Mouse (Mus musculus) c-Kit-negative CD71-positive TER-119-positive erythroid progenitor cells, embryonic 14.5 days (primary cell): ENCODE data around the gene Olfr479.
"Not testable (repeated sequence)": the region's sequence is repeated elsewhere in the genome, so short reads cannot be mapped to it uniquely, and the experiment has no call there.

Experiments
- DNase-seq: peaks from one replicate; pipeline ENCODE4 v3.0.0-alpha.2; 2013; ENCODE audit warnings: low read depth, low spot score

Olfr479 gene

GRCm38 (mm10) chr7:108050393-108050792 lies at the start of gene Olfr479:
Gene Olfr479 (plus strand): TSS chr7:108050693.
- DNase-seq: no peak

GRCm38 (mm10) chr7:108014256-108014655 lies 36.2 kb upstream of the Olfr479 start:
- DNase-seq: not testable (repeated sequence)

- DNase-seq: no peak
Measured at GRCm38 (mm10) chr7:108033889-108034288, 16.6 kb upstream of the Olfr479 start, which contains the start of gene Olfr478. Gene Olfr478 (minus strand): TSS chr7:108033989.

- no peak for DNase-seq
Measured at GRCm38 (mm10) chr7:108067246-108067645, 16.8 kb downstream of the Olfr479 start, which contains the start of gene Olfr480. Gene Olfr480 (minus strand): TSS chr7:108067346.

GRCm38 (mm10) chr7:108079555-108079954 lies 29.1 kb downstream of the Olfr479 start, which contains the start of gene Olfr481:
Gene Olfr481 (plus strand): TSS chr7:108079855.
- DNase-seq: no peak

- DNase-seq: no peak
Measured at GRCm38 (mm10) chr7:108097486-108097885, 47.0 kb downstream of the Olfr479 start, which contains the start of gene Olfr482. Gene Olfr482 (minus strand): TSS chr7:108097586.

- DNase-seq: no peak
Measured at GRCm38 (mm10) chr7:108100549-108100948, 50.1 kb downstream of the Olfr479 start, which contains the start of gene Olfr483. Gene Olfr483 (plus strand): TSS chr7:108100849.
